Mouse (Mus musculus): ENCODE measurements around the gene Arhgef2. TPM values are rescaled to one million over a fixed set of nuclear protein-coding genes. Genes with fewer than 3 reads are reported as not detected.
A peak's percentile ranks its signal among the peaks of the same experiment; 100 is the strongest.

The Arhgef2 gene
- polyA plus RNA-seq, 1 experiment from 2014 or later, result 210 TPM

DNA sequence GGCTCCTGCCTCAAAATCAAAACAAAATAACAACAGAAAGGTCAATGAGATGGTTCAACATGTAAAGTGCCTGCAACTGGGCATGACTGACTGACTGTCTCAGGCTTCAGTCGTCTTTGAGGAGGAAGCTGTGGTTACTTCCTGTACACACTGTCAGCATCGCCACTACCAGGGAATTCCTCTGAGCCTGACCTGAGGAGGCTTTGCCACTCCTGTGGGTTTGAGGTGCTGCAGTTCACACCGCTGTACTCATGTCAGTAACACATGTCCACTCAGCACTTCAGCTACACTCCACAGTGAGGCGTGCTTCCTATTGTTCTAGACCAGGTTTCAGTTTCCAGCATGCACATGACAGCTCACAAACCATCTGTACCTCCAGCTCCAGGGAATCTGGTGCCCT lies 58.3 kb downstream of the Arhgef2 start:
- H3K27me3 ChIP-seq (replicated peaks; ENCODE audit: control insufficient read depth, insufficient read depth, low read length), result no peaks in the 10 kb centered on the region
- ATAC-seq, result no peak
- no peak overlapping the region for H3K4me3 ChIP-seq (replicated peaks; ENCODE audit: low read length)
- H3K36me3 ChIP-seq (ENCODE audit: control insufficient read depth, insufficient read depth), result no peaks in the 10 kb centered on the region
- no peak overlapping the region for H3K9ac ChIP-seq (replicated peaks; ENCODE audit: low read depth, low read length)
- no peaks in the 10 kb centered on the region for H3K4me1 ChIP-seq (replicated peaks; ENCODE audit: control insufficient read depth, insufficient read depth, low read length)
- 86% methylated on average over 4 of the region's 4 CpGs for WGBS
- no peak overlapping the region for H3K4me2 ChIP-seq (ENCODE audit: low read length)
- H3K27ac ChIP-seq (ENCODE audit: low read length), result no peak overlapping the region
- H3K9me3 ChIP-seq (ENCODE audit: control insufficient read depth, low read length), result no peaks in the 10 kb centered on the region

DNA sequence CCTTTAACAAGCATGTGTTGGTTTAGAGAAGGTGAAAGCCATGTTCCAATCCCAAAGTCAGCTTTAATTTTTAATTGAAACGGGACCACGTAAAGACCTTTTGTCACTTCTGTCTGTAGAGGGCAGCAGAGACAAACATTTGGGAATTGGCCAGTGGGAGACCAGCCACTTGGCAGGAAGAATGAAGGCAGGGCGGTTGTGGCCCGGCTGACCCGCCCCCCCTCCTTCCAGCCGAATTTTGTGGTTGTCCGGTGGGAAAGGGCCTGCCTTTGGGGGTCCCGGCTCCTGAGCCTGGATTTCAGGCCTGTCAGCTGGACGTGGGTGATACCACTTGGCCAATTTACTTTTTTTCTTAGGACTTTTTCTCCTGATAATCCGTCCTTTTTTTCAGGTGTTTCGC lies 71.6 kb downstream of the Arhgef2 start:
- H3K4me1 ChIP-seq (replicated peaks; ENCODE audit: control insufficient read depth, insufficient read depth, low read length), result peaks cover 4% of the 10 kb centered on the region
- H3K9ac ChIP-seq (replicated peaks; ENCODE audit: low read depth, low read length), result peak overlapping the region; percentile 51
- peak overlapping the region; percentile 58 for H3K4me2 ChIP-seq (ENCODE audit: low read length)
- H3K36me3 ChIP-seq (ENCODE audit: control insufficient read depth, insufficient read depth), result no peaks in the 10 kb centered on the region
- peak overlapping the region; percentile 34 for H3K4me3 ChIP-seq (replicated peaks; ENCODE audit: low read length)
- H3K9me3 ChIP-seq (ENCODE audit: control insufficient read depth, low read length), result no peaks in the 10 kb centered on the region
- no peak overlapping the region for H3K27ac ChIP-seq (ENCODE audit: low read length)
- 10% methylated on average over 11 of the region's 11 CpGs for WGBS
- H3K27me3 ChIP-seq (replicated peaks; ENCODE audit: control insufficient read depth, insufficient read depth, low read length), result no peaks in the 10 kb centered on the region
- peak; percentile 47; the same call in 1 of the 2 replicates for ATAC-seq

DNA sequence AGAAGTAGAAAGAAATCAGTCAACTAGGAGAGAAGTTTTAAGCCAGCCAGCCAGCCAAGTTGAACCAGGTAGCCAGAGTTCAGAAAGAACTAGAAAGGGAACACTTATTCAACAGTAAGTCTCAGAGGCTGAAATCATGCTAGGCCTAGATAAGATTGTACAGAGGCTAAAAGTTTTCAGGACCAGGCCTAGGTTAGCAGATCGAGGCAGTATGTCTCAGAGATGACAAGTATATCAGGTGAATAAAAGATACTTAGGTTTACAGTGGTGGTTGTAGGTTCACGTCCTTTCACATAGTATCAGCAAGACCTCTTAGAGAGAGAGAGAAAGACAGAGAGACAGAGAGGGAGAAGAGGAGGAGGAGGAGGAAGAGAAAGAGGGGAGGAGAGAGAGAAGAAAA lies 78.0 kb downstream of the Arhgef2 start:
- Histone ChIP-seq H3K27me3 (replicated peaks; ENCODE audit: control insufficient read depth, insufficient read depth, low read length) (no peaks in the 10 kb centered on the region), H3K9me3 (ENCODE audit: control insufficient read depth, low read length) (no peaks in the 10 kb centered on the region), H3K4me3 (replicated peaks; ENCODE audit: low read length) (no peak overlapping the region), H3K27ac (ENCODE audit: low read length) (no peak overlapping the region), H3K36me3 (ENCODE audit: control insufficient read depth, insufficient read depth) (peaks cover 4% of the 10 kb centered on the region; the same call in 1 of the 2 replicates), H3K9ac (replicated peaks; ENCODE audit: low read depth, low read length) (no peak overlapping the region), H3K4me1 (replicated peaks; ENCODE audit: control insufficient read depth, insufficient read depth, low read length) (peaks cover 17% of the 10 kb centered on the region), H3K4me2 (ENCODE audit: low read length) (no peak overlapping the region)
- WGBS, result 92% methylated on average over 2 of the region's 2 CpGs
- ATAC-seq, result no peak

DNA sequence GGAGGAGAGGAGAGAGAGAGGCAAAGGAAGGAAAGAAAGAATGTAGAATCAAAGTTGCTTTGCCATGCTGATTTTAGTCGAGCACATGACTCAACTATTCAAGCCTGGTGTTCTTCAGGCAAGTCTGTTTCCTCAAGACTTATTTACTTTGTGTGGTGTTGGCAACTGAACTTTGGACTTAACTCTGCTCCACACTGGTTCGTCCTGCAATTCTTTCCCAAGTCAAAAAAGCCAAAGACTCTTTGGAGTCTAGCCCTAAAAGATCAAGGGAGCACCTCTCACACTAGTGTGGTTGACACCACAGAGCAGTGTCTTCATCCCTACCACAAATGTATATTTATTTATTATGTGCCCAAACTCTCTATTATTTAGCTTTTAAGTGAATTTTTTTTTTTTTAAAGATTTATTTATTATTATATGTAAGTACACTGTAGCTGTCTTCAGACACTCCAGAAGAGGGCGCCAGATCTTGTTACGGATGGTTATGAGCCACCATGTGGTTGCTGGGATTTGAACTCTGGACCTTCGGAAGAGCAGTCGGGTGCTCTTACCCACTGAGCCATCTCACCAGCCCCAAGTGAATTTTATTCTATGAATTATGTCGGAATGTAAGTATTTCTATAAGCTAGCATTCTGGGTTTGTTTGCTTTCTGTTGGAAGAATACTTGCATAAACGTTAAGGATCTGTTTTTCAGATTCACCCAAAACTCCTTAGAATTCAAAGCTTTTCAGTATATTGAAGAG lies 78.6 kb downstream of the Arhgef2 start:
- 62% methylated on average over 7 of the region's 8 CpGs for WGBS
- Histone ChIP-seq H3K9me3 (ENCODE audit: control insufficient read depth, low read length) (no peaks in the 10 kb centered on the region), H3K4me2 (ENCODE audit: low read length) (peak overlapping the region; percentile 59), H3K4me3 (replicated peaks; ENCODE audit: low read length) (peak overlapping the region; percentile 98), H3K4me1 (replicated peaks; ENCODE audit: control insufficient read depth, insufficient read depth, low read length) (peaks cover 17% of the 10 kb centered on the region), H3K27ac (ENCODE audit: low read length) (no peak overlapping the region), H3K36me3 (ENCODE audit: control insufficient read depth, insufficient read depth) (peaks cover 7% of the 10 kb centered on the region; the same call in 1 of the 2 replicates), H3K27me3 (replicated peaks; ENCODE audit: control insufficient read depth, insufficient read depth, low read length) (no peaks in the 10 kb centered on the region), H3K9ac (replicated peaks; ENCODE audit: low read depth, low read length) (no peak overlapping the region)
- no peak for ATAC-seq

DNA sequence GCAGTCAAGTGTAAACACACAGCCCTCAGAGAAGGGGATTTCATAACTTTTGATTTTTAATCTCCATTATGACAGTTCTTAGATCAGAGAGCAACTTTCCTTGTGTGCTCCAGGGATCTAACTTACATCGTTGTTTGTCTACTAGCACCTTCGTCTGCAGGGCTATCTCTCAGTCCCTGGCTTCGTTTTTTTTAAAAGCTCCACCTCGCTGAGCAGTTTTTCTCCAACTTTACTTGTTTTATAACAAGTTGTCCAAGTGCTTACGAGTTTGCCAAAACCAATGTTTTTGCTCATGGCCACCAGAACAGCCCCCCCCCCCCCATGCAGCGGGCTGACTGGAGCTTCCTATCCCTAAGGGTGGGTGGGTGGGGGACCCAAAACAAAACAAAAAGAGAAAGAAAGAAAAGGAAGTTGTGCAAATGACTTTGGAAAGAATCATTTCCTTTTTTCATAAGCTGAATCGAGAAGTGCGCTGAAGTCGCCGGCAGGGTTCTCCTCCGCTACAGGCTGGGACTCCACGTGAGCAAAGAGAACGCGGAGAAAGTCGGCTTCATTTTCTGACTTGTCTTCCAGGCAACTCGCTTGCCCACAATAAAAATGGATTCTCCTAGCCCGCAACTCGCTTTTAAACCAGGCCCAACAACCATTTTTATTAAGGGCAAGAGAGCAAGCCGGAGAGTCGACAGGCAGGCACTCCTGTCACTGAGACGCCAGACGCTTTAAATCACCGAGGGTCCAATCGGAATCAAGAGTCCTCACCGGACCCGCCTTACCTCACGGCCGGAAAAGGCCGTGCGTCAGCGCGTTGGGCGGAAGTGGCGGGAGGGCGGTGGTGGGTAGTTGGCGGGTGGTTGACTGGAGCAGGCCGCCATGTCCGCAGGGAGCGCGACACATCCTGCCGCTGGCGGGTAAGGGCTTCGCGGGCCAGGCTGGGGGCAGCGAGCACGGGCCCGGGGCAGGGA lies 79.5 kb downstream of the Arhgef2 start, which contains the start of gene Khdc4:
Gene Khdc4 (plus strand): TSS at position 824 of the 962 bp plus-strand sequence.
- Histone ChIP-seq H3K27ac (ENCODE audit: low read length) (peak within 1 kb of the TSS; percentile 98), H3K36me3 (ENCODE audit: control insufficient read depth, insufficient read depth) (peaks cover 13% of the 10 kb centered on the region), H3K9ac (replicated peaks; ENCODE audit: low read depth, low read length) (peak within 1 kb of the TSS; percentile 97), H3K27me3 (replicated peaks; ENCODE audit: control insufficient read depth, insufficient read depth, low read length) (no peaks in the 10 kb centered on the region), H3K4me2 (ENCODE audit: low read length) (peak within 1 kb of the TSS; percentile 94), H3K4me3 (replicated peaks; ENCODE audit: low read length) (peak within 1 kb of the TSS; percentile 98), H3K4me1 (replicated peaks; ENCODE audit: control insufficient read depth, insufficient read depth, low read length) (peaks cover 17% of the 10 kb centered on the region), H3K9me3 (ENCODE audit: control insufficient read depth, low read length) (no peaks in the 10 kb centered on the region)
- ATAC-seq, result peak; percentile 99
- WGBS, result under 1% methylated on average over 47 of the region's 47 CpGs

DNA sequence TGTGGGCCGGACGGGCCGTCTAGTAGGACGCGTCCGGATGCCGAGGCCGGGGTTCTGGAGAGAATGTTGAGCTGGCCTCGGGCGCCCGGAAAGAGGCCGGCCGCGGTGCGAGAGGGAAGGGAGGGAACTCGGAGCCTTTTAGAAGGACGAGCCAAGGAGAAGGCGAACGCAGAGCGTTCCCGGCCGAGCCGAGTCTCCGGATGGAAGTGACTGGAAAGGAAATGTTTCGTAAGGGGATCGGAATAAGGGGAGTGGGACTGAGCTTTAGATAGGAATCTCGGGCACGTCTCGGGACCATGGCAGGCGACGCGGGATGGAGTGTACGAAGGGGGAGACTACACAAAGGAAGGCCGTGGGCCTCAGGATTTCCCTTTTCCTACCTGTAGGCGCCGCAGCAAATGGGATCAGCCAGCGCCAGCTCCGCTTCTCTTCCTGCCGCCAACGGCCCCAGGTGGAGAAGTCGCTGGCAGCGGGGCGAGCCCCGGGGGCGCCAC lies 80.2 kb downstream of the Arhgef2 start:
- under 1% methylated on average over 44 of the region's 45 CpGs for WGBS
- Histone ChIP-seq H3K4me3 (replicated peaks; ENCODE audit: low read length) (peak overlapping the region; percentile 98), H3K27me3 (replicated peaks; ENCODE audit: control insufficient read depth, insufficient read depth, low read length) (no peaks in the 10 kb centered on the region), H3K36me3 (ENCODE audit: control insufficient read depth, insufficient read depth) (peaks cover 20% of the 10 kb centered on the region), H3K4me2 (ENCODE audit: low read length) (peak overlapping the region; percentile 94), H3K27ac (ENCODE audit: low read length) (peak overlapping the region; percentile 98), H3K9ac (replicated peaks; ENCODE audit: low read depth, low read length) (peak overlapping the region; percentile 97), H3K4me1 (replicated peaks; ENCODE audit: control insufficient read depth, insufficient read depth, low read length) (peaks cover 17% of the 10 kb centered on the region), H3K9me3 (ENCODE audit: control insufficient read depth, low read length) (no peaks in the 10 kb centered on the region)
- peak; percentile 66 for ATAC-seq

DNA sequence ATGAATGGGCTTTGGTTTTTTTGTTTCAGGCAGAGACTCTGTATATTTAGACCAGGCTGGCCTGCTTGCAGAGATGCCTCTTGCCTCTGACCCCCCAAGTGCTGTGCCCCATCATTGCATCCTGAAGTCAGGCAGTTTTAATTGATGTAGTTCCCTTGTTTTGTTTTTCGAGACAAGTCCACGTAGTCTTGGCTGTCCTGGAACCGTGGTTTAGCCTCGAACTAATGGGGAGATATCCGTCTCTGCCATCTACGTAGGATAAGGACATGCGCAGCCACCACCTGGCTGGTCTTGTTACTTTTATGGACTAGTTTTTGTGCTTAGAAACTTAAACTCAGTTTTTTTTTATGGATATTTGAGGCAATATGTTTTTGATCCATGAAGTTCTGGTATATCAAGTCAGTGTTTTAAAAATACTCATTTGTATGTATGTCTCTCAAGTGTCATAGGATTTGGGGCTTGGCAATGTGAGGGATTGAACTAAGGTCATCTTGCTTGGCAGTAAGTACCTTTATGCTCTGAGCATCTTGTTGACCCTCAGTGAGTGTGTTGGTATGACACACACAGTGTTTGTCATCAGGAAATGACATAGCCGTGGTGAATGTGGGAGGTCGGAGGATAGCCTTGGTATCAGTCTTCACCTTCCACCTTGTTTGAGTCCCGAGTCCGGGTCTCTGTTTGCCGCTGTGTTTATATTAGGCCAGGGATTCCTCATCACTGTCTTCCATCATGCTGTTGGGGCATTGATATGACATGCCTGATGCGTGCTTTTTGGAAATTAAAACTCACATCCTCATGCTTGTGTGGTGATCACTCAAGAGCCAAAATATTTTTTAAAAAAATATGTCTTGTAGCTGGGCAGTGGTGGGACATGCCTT lies 81.2 kb downstream of the Arhgef2 start:
- 57% methylated on average over 13 of the region's 13 CpGs for WGBS
- H3K9ac ChIP-seq (replicated peaks; ENCODE audit: low read depth, low read length), result peak overlapping the region; percentile 97
- peaks cover 17% of the 10 kb centered on the region for H3K4me1 ChIP-seq (replicated peaks; ENCODE audit: control insufficient read depth, insufficient read depth, low read length)
- no peak for ATAC-seq
- H3K9me3 ChIP-seq (ENCODE audit: control insufficient read depth, low read length), result no peaks in the 10 kb centered on the region
- peaks cover 25% of the 10 kb centered on the region for H3K36me3 ChIP-seq (ENCODE audit: control insufficient read depth, insufficient read depth)
- no peaks in the 10 kb centered on the region for H3K27me3 ChIP-seq (replicated peaks; ENCODE audit: control insufficient read depth, insufficient read depth, low read length)
- H3K4me2 ChIP-seq (ENCODE audit: low read length), result peak overlapping the region; percentile 94
- peak overlapping the region; percentile 98 for H3K4me3 ChIP-seq (replicated peaks; ENCODE audit: low read length)
- H3K27ac ChIP-seq (ENCODE audit: low read length), result peak overlapping the region; percentile 98; the same call in 1 of the 2 replicates

DNA sequence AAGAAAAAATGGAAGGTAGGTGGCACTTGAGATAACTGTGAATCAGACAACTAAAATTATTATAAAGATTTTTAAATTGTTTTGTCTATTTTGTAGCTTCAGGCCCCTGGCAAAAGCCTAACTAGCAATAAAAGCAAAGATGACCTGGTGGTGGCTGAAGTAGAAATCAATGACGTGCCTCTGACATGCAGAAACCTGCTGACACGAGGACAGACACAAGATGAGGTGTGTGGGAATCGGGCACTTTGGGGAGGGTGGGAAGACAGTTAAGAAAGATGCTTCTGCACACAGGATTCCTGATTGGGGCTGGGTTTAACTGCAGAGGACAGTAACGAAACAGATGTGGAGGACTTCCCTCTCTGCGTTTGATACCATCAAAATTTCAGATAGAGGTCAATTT lies 83.3 kb downstream of the Arhgef2 start:
- Histone ChIP-seq H3K27me3 (replicated peaks; ENCODE audit: control insufficient read depth, insufficient read depth, low read length) (no peaks in the 10 kb centered on the region), H3K9ac (replicated peaks; ENCODE audit: low read depth, low read length) (no peak overlapping the region), H3K4me3 (replicated peaks; ENCODE audit: low read length) (no peak overlapping the region), H3K4me2 (ENCODE audit: low read length) (no peak overlapping the region), H3K9me3 (ENCODE audit: control insufficient read depth, low read length) (no peaks in the 10 kb centered on the region), H3K4me1 (replicated peaks; ENCODE audit: control insufficient read depth, insufficient read depth, low read length) (peaks cover 17% of the 10 kb centered on the region), H3K27ac (ENCODE audit: low read length) (no peak overlapping the region), H3K36me3 (ENCODE audit: control insufficient read depth, insufficient read depth) (peaks cover 39% of the 10 kb centered on the region)
- ATAC-seq, result no peak
- WGBS, result 92% methylated on average over 5 of the region's 5 CpGs
